Mouse (Mus musculus) stomach, postnatal 0 days (tissue): ENCODE data around the gene Nek9.

Experiments
- CTCF ChIP-seq: IDR thresholded peaks from 2 replicates; pipeline ENCODE4 v1.5.1; 2016; ENCODE audit warnings: antibody characterized with exemption, low read depth, mild to moderate bottlenecking, moderate library complexity
- EP300 ChIP-seq: optimal IDR thresholded peaks from 2 replicates; pipeline ENCODE3; 2016; ENCODE audit warnings: antibody characterized with exemption

GRCm38 (mm10) chr12:85374561-85375272 is 35.6 kb upstream of the Nek9 start, which contains the start of gene Tmed10:
- TF ChIP-seq CTCF: peak; percentile 26; the same call in 1 of the 2 replicates
- peak; percentile 51 for TF ChIP-seq EP300
